Mouse (Mus musculus): Measurements from ENCODE around the gene Kcnh5.

- no peak for TF ChIP-seq POLR2A (IDR thresholded peaks at IDR 0.05; ENCODE audit: insufficient read length, low read depth)
- TF ChIP-seq MAX (IDR thresholded peaks at IDR 0.05; ENCODE audit: low read depth), result no peak
- TF ChIP-seq TCF12 (IDR thresholded peaks at IDR 0.05; ENCODE audit: insufficient read depth, poor library complexity, severe bottlenecking), result no peak
- no peak for TF ChIP-seq MYOD1 (IDR thresholded peaks at IDR 0.05; ENCODE audit: control insufficient read depth in 1 of 3, insufficient read length in 2 of 3, low read depth in 2 of 3)
- TF ChIP-seq POLR2AphosphoS2 (IDR thresholded peaks at IDR 0.05; ENCODE audit: insufficient read length, low read depth), result no peak
These were observed at the start of gene Kcnh5 for GRCm38 (mm10) chr12:75176691-75177645.
